Mouse (Mus musculus) bone marrow macrophage, adult 2 months (primary cell): ENCODE results near the gene Sec14l1.

Experiments used
- CTCF ChIP-seq: IDR thresholded peaks from 2 replicates; pipeline ENCODE4 v1.5.1; 2012; ENCODE audit warnings: low read depth, mild to moderate bottlenecking, low read length, moderate library complexity
- POLR2A ChIP-seq: IDR thresholded peaks from 2 replicates; pipeline ENCODE4 v1.6.1; 2012; ENCODE audit warnings: mild to moderate bottlenecking, low read depth, low read length, borderline replicate concordance

- no peak for TF ChIP-seq CTCF
- TF ChIP-seq POLR2A = no peak
These were observed 9.6 kb downstream of the Sec14l1 start for GRCm38 (mm10) chr11:117124539-117124938.
